Mouse (Mus musculus) lung, postnatal 0 days (tissue): Measurements from ENCODE around the gene Il34.

Experiments used
- CTCF ChIP-seq: IDR thresholded peaks from 2 replicates; pipeline ENCODE4 v1.5.1; 2016; ENCODE audit warnings: antibody characterized with exemption, mild to moderate bottlenecking
- EP300 ChIP-seq: IDR thresholded peaks from 2 replicates; pipeline ENCODE4 v1.6.1; 2016; ENCODE audit warnings: antibody characterized with exemption, mild to moderate bottlenecking, control low read depth

DNA sequence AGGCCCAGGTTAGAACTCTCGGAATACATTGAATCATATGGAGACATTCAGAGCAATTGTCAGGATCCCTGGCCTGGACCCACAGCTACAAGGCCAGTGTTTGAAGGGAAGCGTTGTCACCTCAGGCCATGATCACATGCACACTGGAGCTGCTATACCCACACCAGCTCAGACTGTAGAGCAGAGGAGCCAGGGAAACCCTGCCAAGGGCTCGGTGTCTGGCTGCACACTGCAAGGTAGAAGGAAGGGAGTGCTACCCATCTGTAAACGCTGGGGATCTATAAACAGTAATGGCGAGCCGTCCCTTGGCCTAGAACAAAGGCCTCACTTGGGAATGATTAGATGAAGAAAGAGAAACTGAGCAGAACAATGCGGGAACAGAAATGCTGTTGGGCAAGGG is 106.2 kb downstream of the Il34 start:
- TF ChIP-seq CTCF (no peak), EP300 (no peak)
